Mouse (Mus musculus): ENCODE data around the gene Usp18. TPM values are rescaled to one million over a fixed set of nuclear protein-coding genes. Genes with fewer than 3 reads are reported as not detected.

Usp18 gene
- polyA plus RNA-seq, 1 experiment: 0.02 TPM

- Histone ChIP-seq H3K79me2 (ENCODE audit: control insufficient read depth, insufficient read depth) (no peaks in the 10 kb centered on the region), H3K4me3 (ENCODE audit: insufficient read depth, poor library complexity, severe bottlenecking) (no peak overlapping the region), H3K36me3 (ENCODE audit: control insufficient read depth, insufficient read depth) (no peaks in the 10 kb centered on the region), H3K27me3 (ENCODE audit: control insufficient read depth, insufficient read depth, insufficient read length) (peaks cover 12% of the 10 kb centered on the region), H3K79me3 (ENCODE audit: low read depth) (no peaks in the 10 kb centered on the region), H3ac (ENCODE audit: control insufficient read depth, insufficient read length, low read depth) (no peak overlapping the region)
- TF ChIP-seq MAX (IDR thresholded peaks at IDR 0.05): no peak
- TF ChIP-seq CEBPB (IDR thresholded peaks at IDR 0.05; ENCODE audit: low read depth): no peak
- no peak for TF ChIP-seq MYOD1 (IDR thresholded peaks at IDR 0.05; ENCODE audit: control insufficient read depth, insufficient read length, low read depth)
- TF ChIP-seq CTCF (IDR thresholded peaks at IDR 0.05; ENCODE audit: control insufficient read depth, insufficient read depth, insufficient read length): no peak
- TF ChIP-seq FOSL1 (IDR thresholded peaks at IDR 0.05; ENCODE audit: insufficient read depth, low read length, poor library complexity, severe bottlenecking): no peak
- no peak for TF ChIP-seq USF1 (IDR thresholded peaks at IDR 0.05; ENCODE audit: low read depth)
- no peak for TF ChIP-seq MYOG (IDR thresholded peaks at IDR 0.05; ENCODE audit: control insufficient read depth, extremely low read depth, insufficient read length)
Measured at GRCm38 (mm10) chr6:121219406-121219805, 26.3 kb upstream of the Usp18 start.

- no peak overlapping the region for H3K4me3 ChIP-seq (ENCODE audit: insufficient read depth, poor library complexity, severe bottlenecking)
- H3K79me2 ChIP-seq (ENCODE audit: control insufficient read depth, insufficient read depth): no peaks in the 10 kb centered on the region
- no peaks in the 10 kb centered on the region for H3K36me3 ChIP-seq (ENCODE audit: control insufficient read depth, insufficient read depth)
- peaks cover 12% of the 10 kb centered on the region for H3K27me3 ChIP-seq (ENCODE audit: control insufficient read depth, insufficient read depth, insufficient read length)
- no peaks in the 10 kb centered on the region for H3K79me3 ChIP-seq (ENCODE audit: low read depth)
- no peak for TF ChIP-seq CTCF (IDR thresholded peaks at IDR 0.05; ENCODE audit: control insufficient read depth, insufficient read depth, insufficient read length)
- no peak overlapping the region for H3ac ChIP-seq (ENCODE audit: control insufficient read depth, insufficient read length, low read depth)
Measured at GRCm38 (mm10) chr6:121220181-121220580, 25.5 kb upstream of the Usp18 start.

- Histone ChIP-seq H3K79me3 (ENCODE audit: low read depth) (no peaks in the 10 kb centered on the region), H3ac (ENCODE audit: control insufficient read depth, insufficient read length, low read depth) (no peak overlapping the region), H3K36me3 (ENCODE audit: control insufficient read depth, insufficient read depth) (no peaks in the 10 kb centered on the region), H3K79me2 (ENCODE audit: control insufficient read depth, insufficient read depth) (no peaks in the 10 kb centered on the region), H3K4me3 (ENCODE audit: insufficient read depth, poor library complexity, severe bottlenecking) (no peak overlapping the region), H3K27me3 (ENCODE audit: control insufficient read depth, insufficient read depth, insufficient read length) (peaks cover 12% of the 10 kb centered on the region)
- no peak for TF ChIP-seq USF1 (IDR thresholded peaks at IDR 0.05; ENCODE audit: low read depth)
- no peak for TF ChIP-seq CEBPB (IDR thresholded peaks at IDR 0.05; ENCODE audit: low read depth)
- TF ChIP-seq FOSL1 (IDR thresholded peaks at IDR 0.05; ENCODE audit: insufficient read depth, low read length, poor library complexity, severe bottlenecking): no peak
- TF ChIP-seq MYOD1 (IDR thresholded peaks at IDR 0.05; ENCODE audit: control insufficient read depth, insufficient read length, low read depth): no peak
- TF ChIP-seq CTCF (IDR thresholded peaks at IDR 0.05; ENCODE audit: control insufficient read depth, insufficient read depth, insufficient read length): no peak
- TF ChIP-seq MAX (IDR thresholded peaks at IDR 0.05): no peak
Measured at GRCm38 (mm10) chr6:121221876-121222597, 23.7 kb upstream of the Usp18 start.

GRCm38 (mm10) chr6:121223001-121223400, 22.7 kb upstream of the Usp18 start:
- H3K4me3 ChIP-seq (ENCODE audit: insufficient read depth, poor library complexity, severe bottlenecking): no peak overlapping the region
- peaks cover 12% of the 10 kb centered on the region for H3K27me3 ChIP-seq (ENCODE audit: control insufficient read depth, insufficient read depth, insufficient read length)
- TF ChIP-seq CTCF (IDR thresholded peaks at IDR 0.05; ENCODE audit: control insufficient read depth, insufficient read depth, insufficient read length): no peak
- TF ChIP-seq MYOG (IDR thresholded peaks at IDR 0.05; ENCODE audit: control insufficient read depth, extremely low read depth, insufficient read length): no peak
- TF ChIP-seq MYOD1 (IDR thresholded peaks at IDR 0.05; ENCODE audit: control insufficient read depth, insufficient read length, low read depth): no peak
- no peak for TF ChIP-seq CEBPB (IDR thresholded peaks at IDR 0.05; ENCODE audit: low read depth)
- no peak for TF ChIP-seq MAX (IDR thresholded peaks at IDR 0.05)
- no peak for TF ChIP-seq FOSL1 (IDR thresholded peaks at IDR 0.05; ENCODE audit: insufficient read depth, low read length, poor library complexity, severe bottlenecking)
- TF ChIP-seq USF1 (IDR thresholded peaks at IDR 0.05; ENCODE audit: low read depth): no peak
- no peaks in the 10 kb centered on the region for H3K79me2 ChIP-seq (ENCODE audit: control insufficient read depth, insufficient read depth)
- H3K36me3 ChIP-seq (ENCODE audit: control insufficient read depth, insufficient read depth): no peaks in the 10 kb centered on the region
- no peaks in the 10 kb centered on the region for H3K79me3 ChIP-seq (ENCODE audit: low read depth)
- H3ac ChIP-seq (ENCODE audit: control insufficient read depth, insufficient read length, low read depth): no peak overlapping the region

GRCm38 (mm10) chr6:121224067-121224466, 21.6 kb upstream of the Usp18 start:
- H3ac ChIP-seq (ENCODE audit: control insufficient read depth, insufficient read length, low read depth): no peak overlapping the region
- peaks cover 15% of the 10 kb centered on the region for H3K27me3 ChIP-seq (ENCODE audit: control insufficient read depth, insufficient read depth, insufficient read length)
- no peak for TF ChIP-seq FOSL1 (IDR thresholded peaks at IDR 0.05; ENCODE audit: insufficient read depth, low read length, poor library complexity, severe bottlenecking)
- TF ChIP-seq MYOD1 (IDR thresholded peaks at IDR 0.05; ENCODE audit: control insufficient read depth, insufficient read length, low read depth): no peak
- TF ChIP-seq USF1 (IDR thresholded peaks at IDR 0.05; ENCODE audit: low read depth): no peak
- TF ChIP-seq CTCF (IDR thresholded peaks at IDR 0.05; ENCODE audit: control insufficient read depth, insufficient read depth, insufficient read length): no peak
- TF ChIP-seq CEBPB (IDR thresholded peaks at IDR 0.05; ENCODE audit: low read depth): no peak
- no peak for TF ChIP-seq MYOG (IDR thresholded peaks at IDR 0.05; ENCODE audit: control insufficient read depth, extremely low read depth, insufficient read length)
- TF ChIP-seq MAX (IDR thresholded peaks at IDR 0.05): no peak
- no peaks in the 10 kb centered on the region for H3K79me3 ChIP-seq (ENCODE audit: low read depth)
- H3K4me3 ChIP-seq (ENCODE audit: insufficient read depth, poor library complexity, severe bottlenecking): no peak overlapping the region
- H3K36me3 ChIP-seq (ENCODE audit: control insufficient read depth, insufficient read depth): no peaks in the 10 kb centered on the region
- H3K79me2 ChIP-seq (ENCODE audit: control insufficient read depth, insufficient read depth): no peaks in the 10 kb centered on the region

- H3K79me3 ChIP-seq (ENCODE audit: low read depth): no peaks in the 10 kb centered on the region
- H3ac ChIP-seq (ENCODE audit: control insufficient read depth, insufficient read length, low read depth): no peak overlapping the region
- H3K36me3 ChIP-seq (ENCODE audit: control insufficient read depth, insufficient read depth): no peaks in the 10 kb centered on the region
- no peaks in the 10 kb centered on the region for H3K79me2 ChIP-seq (ENCODE audit: control insufficient read depth, insufficient read depth)
- peaks cover 14% of the 10 kb centered on the region for H3K27me3 ChIP-seq (ENCODE audit: control insufficient read depth, insufficient read depth, insufficient read length)
- TF ChIP-seq MAX (IDR thresholded peaks at IDR 0.05): no peak
- no peak for TF ChIP-seq CTCF (IDR thresholded peaks at IDR 0.05; ENCODE audit: control insufficient read depth, insufficient read depth, insufficient read length)
- no peak for TF ChIP-seq MYOG (IDR thresholded peaks at IDR 0.05; ENCODE audit: control insufficient read depth, extremely low read depth, insufficient read length)
- no peak for TF ChIP-seq MYOD1 (IDR thresholded peaks at IDR 0.05; ENCODE audit: control insufficient read depth, insufficient read length, low read depth)
- TF ChIP-seq CEBPB (IDR thresholded peaks at IDR 0.05; ENCODE audit: low read depth): no peak
- no peak for TF ChIP-seq USF1 (IDR thresholded peaks at IDR 0.05; ENCODE audit: low read depth)
- no peak for TF ChIP-seq FOSL1 (IDR thresholded peaks at IDR 0.05; ENCODE audit: insufficient read depth, low read length, poor library complexity, severe bottlenecking)
- no peak overlapping the region for H3K4me3 ChIP-seq (ENCODE audit: insufficient read depth, poor library complexity, severe bottlenecking)
Measured at GRCm38 (mm10) chr6:121224993-121225392, 20.7 kb upstream of the Usp18 start.
